Mouse (Mus musculus) limb, embryonic 13.5 days (tissue): ENCODE results near the gene Nes. TPM values are rescaled to one million over a fixed set of nuclear protein-coding genes. Genes with fewer than 3 reads are reported as not detected.

Experiments used
- ATAC-seq: fragments of 200-750 bp; cut with Nextera tagmentation; 2 replicates; pipeline ENCODE4 v1.8.0; 2017; ENCODE audit warnings: low read depth, moderate number of reproducible peaks, moderate TSS enrichment; ENCODE audit not compliant: low FRiP score
- H3K27ac ChIP-seq: fragments of 300-500 bp; sonication (generic); 2 replicates; pipeline ENCODE4 v1.5.1; 2015; ENCODE audit warnings: inconsistent platforms, mild to moderate bottlenecking, moderate library complexity
- H3K27me3 ChIP-seq: fragments of 300-500 bp; sonication (generic); 2 replicates; pipeline ENCODE4 v1.6.1; 2015; ENCODE audit warnings: mild to moderate bottlenecking, inconsistent platforms
- H3K36me3 ChIP-seq: fragments of 300-500 bp; sonication (generic); 2 replicates; pipeline ENCODE4 v1.6.1; 2015; ENCODE audit warnings: inconsistent platforms, mild to moderate bottlenecking, moderate library complexity
- H3K4me1 ChIP-seq: fragments of 300-500 bp; sonication (generic); 2 replicates; pipeline ENCODE4 v1.6.1; 2015; ENCODE audit warnings: inconsistent platforms
- H3K4me2 ChIP-seq: fragments of 300-500 bp; sonication (generic); replicated peaks from 2 replicates; pipeline ENCODE4 v1.6.1; 2015; ENCODE audit warnings: inconsistent platforms, mild to moderate bottlenecking, moderate library complexity
- H3K4me3 ChIP-seq: fragments of 300-500 bp; sonication (generic); 2 replicates; pipeline ENCODE4 v1.5.1; 2015; ENCODE audit warnings: moderate library complexity, mild to moderate bottlenecking, inconsistent platforms
- H3K9ac ChIP-seq: fragments of 300-500 bp; sonication (generic); 2 replicates; pipeline ENCODE4 v1.6.1; 2015; ENCODE audit warnings: mild to moderate bottlenecking, inconsistent platforms
- H3K9me3 ChIP-seq: fragments of 300-500 bp; sonication (generic); 2 replicates; pipeline ENCODE4 v1.6.1; 2016; ENCODE audit warnings: inconsistent platforms
- WGBS: fragments of 180-500 bp; shearing (Covaris S2); methylation state at CpG from one replicate; pipeline ENCODE4 v1.1.7; 2015; 5-methylcytosine and 5-hydroxymethylcytosine counted together
- polyA plus RNA-seq: library from polyadenylated mRNA; unstranded; fragments of >200 nt; fragmentation: Nextera tagmentation; extraction: Ambion mirVana; gene quantifications from 2 replicates; pipeline ENCODE4 v1.2.1, GENCODE M21; 2015

The Nes gene
- polyA plus RNA-seq, 1 experiment from 2014 or later: 32.8 TPM

GRCm38 (mm10) chr3:87958056-87958455 is 12.8 kb upstream of the Nes start:
- Histone ChIP-seq H3K36me3 (peaks cover 23% of the 10 kb centered on the region), H3K27ac (peak overlapping the region; percentile 39), H3K27me3 (no peaks in the 10 kb centered on the region), H3K4me2 (no peak overlapping the region; the same call in 1 of the 2 replicates), H3K9me3 (no peaks in the 10 kb centered on the region), H3K9ac (no peak overlapping the region), H3K4me1 (peaks cover 32% of the 10 kb centered on the region), H3K4me3 (no peak overlapping the region)
- 0% methylated on average over 1 of the region's 1 CpGs for WGBS
- ATAC-seq: no peak

DNA sequence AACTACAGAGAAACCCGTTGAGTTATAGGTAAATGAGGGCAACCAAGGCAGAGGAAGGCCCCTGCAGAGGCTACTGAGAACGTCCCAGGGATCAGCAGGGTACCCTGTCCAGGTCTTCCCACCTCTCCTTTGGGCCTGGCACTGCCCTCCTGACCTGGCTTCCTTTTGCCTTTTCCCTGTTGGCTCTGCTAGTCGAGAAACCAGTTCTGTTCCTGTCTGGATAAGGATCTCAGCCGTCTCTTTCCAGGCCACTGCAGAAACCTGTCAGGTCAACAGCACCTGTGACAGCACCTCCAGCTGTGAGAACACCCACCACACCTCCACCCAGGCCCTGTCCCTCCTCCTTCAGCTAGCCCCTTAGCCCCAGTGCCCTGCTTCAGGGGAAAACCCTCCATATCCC is 12.4 kb upstream of the Nes start:
- ATAC-seq: no peak
- Histone ChIP-seq H3K4me2 (no peak overlapping the region; the same call in 1 of the 2 replicates), H3K9me3 (no peaks in the 10 kb centered on the region), H3K4me3 (no peak overlapping the region), H3K9ac (no peak overlapping the region), H3K36me3 (peaks cover 18% of the 10 kb centered on the region), H3K4me1 (peaks cover 28% of the 10 kb centered on the region), H3K27me3 (no peaks in the 10 kb centered on the region), H3K27ac (peak overlapping the region; percentile 39)
- 14% methylated on average over 4 of the region's 4 CpGs for WGBS

- Histone ChIP-seq H3K27me3 (no peaks in the 10 kb centered on the region), H3K27ac (peak overlapping the region; percentile 98), H3K4me2 (no peak overlapping the region), H3K9me3 (no peaks in the 10 kb centered on the region), H3K4me1 (peaks cover 26% of the 10 kb centered on the region), H3K4me3 (no peak overlapping the region), H3K36me3 (peaks cover 13% of the 10 kb centered on the region), H3K9ac (no peak overlapping the region)
- 42% methylated on average over 1 of the region's 1 CpGs for WGBS
- no peak for ATAC-seq
These were observed 11.9 kb upstream of the Nes start for GRCm38 (mm10) chr3:87958967-87959366.

- no peak overlapping the region for H3K4me3 ChIP-seq
- no peak for ATAC-seq
- peak overlapping the region; percentile 66; the same call in 1 of the 2 replicates for H3K4me2 ChIP-seq
- H3K27ac ChIP-seq: peak overlapping the region; percentile 98
- H3K36me3 ChIP-seq: peaks cover 9% of the 10 kb centered on the region
- no peaks in the 10 kb centered on the region for H3K9me3 ChIP-seq
- H3K27me3 ChIP-seq: no peaks in the 10 kb centered on the region
- H3K9ac ChIP-seq: 0 out of 2 replicates have a peak overlapping the region, but pooled peaks have one; percentile 72
- 66% methylated on average over 7 of the region's 7 CpGs for WGBS
- peaks cover 26% of the 10 kb centered on the region for H3K4me1 ChIP-seq
These were observed 11.5 kb upstream of the Nes start for GRCm38 (mm10) chr3:87959371-87959770.

GRCm38 (mm10) chr3:87960191-87960585 is 10.7 kb upstream of the Nes start:
- H3K4me1 ChIP-seq: peaks cover 26% of the 10 kb centered on the region
- H3K27ac ChIP-seq: peak overlapping the region; percentile 98
- ATAC-seq: no peak
- H3K9me3 ChIP-seq: no peaks in the 10 kb centered on the region
- H3K9ac ChIP-seq: peak overlapping the region; percentile 72
- peak overlapping the region; percentile 44 for H3K4me3 ChIP-seq
- 6% methylated on average over 10 of the region's 10 CpGs for WGBS
- peaks cover 1% of the 10 kb centered on the region for H3K36me3 ChIP-seq
- H3K4me2 ChIP-seq: peak overlapping the region; percentile 66
- no peaks in the 10 kb centered on the region for H3K27me3 ChIP-seq

GRCm38 (mm10) chr3:87960586-87961191 is 10.2 kb upstream of the Nes start:
- under 1% methylated on average over 27 of the region's 27 CpGs for WGBS

GRCm38 (mm10) chr3:87970184-87970938 is 517 bp upstream of the Nes start:
- Histone ChIP-seq H3K9me3 (no peaks in the 10 kb centered on the region), H3K36me3 (peaks cover 2% of the 10 kb centered on the region), H3K4me1 (peaks cover 47% of the 10 kb centered on the region), H3K27ac (no peak overlapping the region), H3K27me3 (peaks cover 49% of the 10 kb centered on the region), H3K9ac (peak overlapping the region; percentile 75; the same call in 1 of the 2 replicates), H3K4me3 (peak overlapping the region; percentile 53), H3K4me2 (peak overlapping the region; percentile 87)
- WGBS: under 1% methylated on average over 21 of the region's 21 CpGs
- ATAC-seq: no peak

More at GRCm38 (mm10) chr3:87960586-87961191, 10.2 kb upstream of the Nes start:
- peak overlapping the region; percentile 72 for H3K9ac ChIP-seq
- ATAC-seq: peak; percentile 97
- peak overlapping the region; percentile 66 for H3K4me2 ChIP-seq
- H3K36me3 ChIP-seq: no peaks in the 10 kb centered on the region
- no peaks in the 10 kb centered on the region for H3K27me3 ChIP-seq
- H3K4me1 ChIP-seq: peaks cover 26% of the 10 kb centered on the region
- no peaks in the 10 kb centered on the region for H3K9me3 ChIP-seq
- peak overlapping the region; percentile 44 for H3K4me3 ChIP-seq
- peak overlapping the region; percentile 98 for H3K27ac ChIP-seq

- Histone ChIP-seq H3K27ac (peak overlapping the region; percentile 40; the same call in 1 of the 2 replicates), H3K36me3 (peaks cover 11% of the 10 kb centered on the region), H3K27me3 (peaks cover 49% of the 10 kb centered on the region), H3K4me3 (peak overlapping the region; percentile 53), H3K4me2 (peak overlapping the region; percentile 87), H3K9me3 (no peaks in the 10 kb centered on the region), H3K9ac (peak overlapping the region; percentile 75), H3K4me1 (peaks cover 47% of the 10 kb centered on the region)
- WGBS: under 1% methylated on average over 60 of the region's 60 CpGs
- ATAC-seq: peak; percentile 8
These were observed 768 bp downstream of the Nes start for GRCm38 (mm10) chr3:87971489-87972202.

GRCm38 (mm10) chr3:87972203-87972664 is 1.4 kb downstream of the Nes start:
- ATAC-seq: peak; percentile 55
- Histone ChIP-seq H3K4me3 (peak overlapping the region; percentile 53), H3K36me3 (peaks cover 13% of the 10 kb centered on the region), H3K27me3 (peaks cover 49% of the 10 kb centered on the region), H3K4me1 (peaks cover 47% of the 10 kb centered on the region), H3K27ac (no peak overlapping the region; the same call in 1 of the 2 replicates), H3K9me3 (no peaks in the 10 kb centered on the region), H3K4me2 (peak overlapping the region; percentile 87), H3K9ac (peak overlapping the region; percentile 75)
- 8% methylated on average over 8 of the region's 8 CpGs for WGBS

- Histone ChIP-seq H3K36me3 (peaks cover 13% of the 10 kb centered on the region), H3K9me3 (no peaks in the 10 kb centered on the region), H3K4me2 (peak overlapping the region; percentile 87), H3K9ac (peak overlapping the region; percentile 75), H3K4me1 (peaks cover 47% of the 10 kb centered on the region), H3K27me3 (peaks cover 46% of the 10 kb centered on the region), H3K27ac (no peak overlapping the region; the same call in 1 of the 2 replicates), H3K4me3 (peak overlapping the region; percentile 53)
- 17% methylated on average over 5 of the region's 5 CpGs for WGBS
- ATAC-seq: no peak
These were observed 1.9 kb downstream of the Nes start for GRCm38 (mm10) chr3:87972776-87973175.

DNA sequence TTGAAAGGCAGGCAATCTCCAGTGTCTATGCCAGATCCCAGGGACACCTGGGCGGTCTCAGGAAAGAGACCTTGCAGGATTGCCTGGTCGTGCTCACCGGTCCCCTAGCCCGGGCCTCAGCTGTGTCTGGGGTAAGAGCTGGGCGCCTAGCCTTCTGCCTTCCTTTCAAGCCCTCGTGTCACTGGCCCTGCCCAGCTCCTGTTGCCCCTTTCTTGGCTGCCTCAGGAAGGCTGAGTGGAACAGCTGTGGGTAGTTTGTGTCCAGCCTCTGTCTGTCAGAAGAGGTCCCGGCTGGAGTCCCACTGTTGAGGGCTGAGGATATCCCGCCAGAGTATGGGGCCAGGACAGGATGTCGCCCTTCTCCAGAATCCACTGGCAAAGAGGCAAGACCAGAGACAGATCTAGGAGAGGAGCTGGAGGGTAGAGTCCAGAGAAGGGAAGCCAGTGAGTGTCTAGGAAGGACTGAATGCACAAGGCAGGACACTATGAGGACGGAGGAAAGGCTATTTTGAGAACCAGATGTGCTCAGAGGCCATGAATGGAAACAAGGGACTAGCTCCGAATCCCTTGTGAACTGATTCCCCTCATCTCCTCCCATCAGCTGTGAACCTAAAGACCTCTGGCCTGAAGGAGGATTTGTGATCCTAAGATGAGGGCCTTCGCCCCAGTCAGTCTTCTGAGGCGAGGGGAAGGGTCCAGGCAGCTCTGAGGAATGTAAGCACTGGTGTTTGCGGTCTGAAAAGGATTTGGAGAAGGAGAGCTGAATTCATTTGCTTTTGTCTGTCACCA is 2.9 kb downstream of the Nes start:
- Histone ChIP-seq H3K27ac (no peak overlapping the region; the same call in 1 of the 2 replicates), H3K4me3 (peak overlapping the region; percentile 53), H3K27me3 (peaks cover 40% of the 10 kb centered on the region), H3K4me2 (peak overlapping the region; percentile 87), H3K9ac (peak overlapping the region; percentile 50), H3K36me3 (peaks cover 13% of the 10 kb centered on the region), H3K4me1 (peaks cover 47% of the 10 kb centered on the region), H3K9me3 (no peaks in the 10 kb centered on the region)
- ATAC-seq: no peak
- 40% methylated on average over 14 of the region's 14 CpGs for WGBS
